Mouse (Mus musculus) gastrocnemius, postnatal 14 days (tissue): Measurements from ENCODE around the gene Kiss1. TPM values are rescaled to one million over a fixed set of nuclear protein-coding genes. Genes with fewer than 3 reads are reported as not detected.

Experiments used
- DNase-seq: peaks from one replicate; pipeline ENCODE4 v3.0.0; 2021; ENCODE audit warnings: mixed read lengths
- intact Hi-C: fragments of 180-260 bp; cut with DNase I; formaldehyde crosslinking; loops from one replicate; pipeline ENCODE4 v1.15.1; 2025; ENCODE audit warnings: low total_unique reads
- total RNA-seq, 2 experiments: library from RNA; stranded (reverse); gene quantifications; 2 replicates each; pipeline ENCODE4 v1.2.3; 2021

The Kiss1 gene
- total RNA-seq, 2 experiments from 2014 or later = not detected

- DNase-seq = no peak
- intact Hi-C loops = no loop called here
Measured at GRCm38 (mm10) chr1:133355469-133355868, 33.8 kb downstream of the Kiss1 start.

- no peak for DNase-seq
- intact Hi-C loops = no loop called here
Measured at GRCm38 (mm10) chr1:133355912-133356311, 34.2 kb downstream of the Kiss1 start.

- intact Hi-C loops = no loop called here
- DNase-seq = no peak
Measured at GRCm38 (mm10) chr1:133356330-133356729, 34.7 kb downstream of the Kiss1 start.

GRCm38 (mm10) chr1:133361006-133361405 is 39.3 kb downstream of the Kiss1 start:
- no peak for DNase-seq

GRCm38 (mm10) chr1:133362103-133362502 is 40.4 kb downstream of the Kiss1 start:
- intact Hi-C loops = no loop called here
- no peak for DNase-seq

More at GRCm38 (mm10) chr1:133361006-133361405, 39.3 kb downstream of the Kiss1 start:
- intact Hi-C loops = no loop called here

- peak; percentile 70 for DNase-seq
- intact Hi-C loops = no loop called here
Measured at GRCm38 (mm10) chr1:133363276-133364021, 41.8 kb downstream of the Kiss1 start, which contains the start of gene Etnk2. TSS of gene Etnk2 (plus strand) at chr1:133363572.

- no peak for DNase-seq
- intact Hi-C loops = no loop called here
Measured at GRCm38 (mm10) chr1:133364022-133364630, 42.5 kb downstream of the Kiss1 start.

- DNase-seq = no peak
- intact Hi-C loops = no loop called here
Measured at GRCm38 (mm10) chr1:133364890-133365289, 43.2 kb downstream of the Kiss1 start.

- intact Hi-C loops = no loop called here
- DNase-seq = no peak
Measured at GRCm38 (mm10) chr1:133366951-133367605, 45.4 kb downstream of the Kiss1 start.

GRCm38 (mm10) chr1:133367606-133368488 is 46.2 kb downstream of the Kiss1 start:
- peak; percentile 56 for DNase-seq
- intact Hi-C loops = no loop called here

GRCm38 (mm10) chr1:133368644-133369043 is 47.0 kb downstream of the Kiss1 start:
- intact Hi-C loops = no loop called here
- DNase-seq = no peak

- intact Hi-C loops = no loop called here
- no peak for DNase-seq
Measured at GRCm38 (mm10) chr1:133370352-133370751, 48.7 kb downstream of the Kiss1 start.

GRCm38 (mm10) chr1:133371431-133371830 is 49.8 kb downstream of the Kiss1 start:
- intact Hi-C loops = no loop called here
- DNase-seq = no peak

- no peak for DNase-seq
- intact Hi-C loops = no loop called here
Measured at GRCm38 (mm10) chr1:133372113-133372512, 50.4 kb downstream of the Kiss1 start.

GRCm38 (mm10) chr1:133375696-133376346 is 54.1 kb downstream of the Kiss1 start:
- intact Hi-C loops = no loop called here
- DNase-seq = no peak

- intact Hi-C loops = no loop called here
- no peak for DNase-seq
Measured at GRCm38 (mm10) chr1:133377547-133377946, 55.9 kb downstream of the Kiss1 start.
